Mouse (Mus musculus) gastrocnemius, postnatal 36 days (tissue): ENCODE results near the gene Slc16a5. TPM values are rescaled to one million over a fixed set of nuclear protein-coding genes. Genes with fewer than 3 reads are reported as not detected.
"Not testable (repeated sequence)": the region's sequence is repeated elsewhere in the genome, so short reads cannot be mapped to it uniquely, and the experiment has no call there.

Experiments
- DNase-seq, 2 experiments: peaks; one replicate each; pipeline ENCODE4 v3.0.0; 2022
- intact Hi-C: fragments of 180-260 bp; cut with DNase I; formaldehyde crosslinking; loops from one replicate; pipeline ENCODE4 v1.15.1; 2025
- total RNA-seq, 2 experiments: library from RNA; stranded (reverse); gene quantifications; 2 replicates each; pipeline ENCODE4 v1.2.3; 2021

Gene Slc16a5
- total RNA-seq, 2 experiments from 2014 or later = 0.61 TPM; not detected in 1

GRCm38 (mm10) chr11:115476630-115477029 is 14.4 kb downstream of the Slc16a5 start:
- DNase-seq, intact Hi-C loops: not testable (repeated sequence)

- intact Hi-C loops, DNase-seq: not testable (repeated sequence)
These were observed 15.1 kb downstream of the Slc16a5 start for GRCm38 (mm10) chr11:115477388-115477787.

DNA sequence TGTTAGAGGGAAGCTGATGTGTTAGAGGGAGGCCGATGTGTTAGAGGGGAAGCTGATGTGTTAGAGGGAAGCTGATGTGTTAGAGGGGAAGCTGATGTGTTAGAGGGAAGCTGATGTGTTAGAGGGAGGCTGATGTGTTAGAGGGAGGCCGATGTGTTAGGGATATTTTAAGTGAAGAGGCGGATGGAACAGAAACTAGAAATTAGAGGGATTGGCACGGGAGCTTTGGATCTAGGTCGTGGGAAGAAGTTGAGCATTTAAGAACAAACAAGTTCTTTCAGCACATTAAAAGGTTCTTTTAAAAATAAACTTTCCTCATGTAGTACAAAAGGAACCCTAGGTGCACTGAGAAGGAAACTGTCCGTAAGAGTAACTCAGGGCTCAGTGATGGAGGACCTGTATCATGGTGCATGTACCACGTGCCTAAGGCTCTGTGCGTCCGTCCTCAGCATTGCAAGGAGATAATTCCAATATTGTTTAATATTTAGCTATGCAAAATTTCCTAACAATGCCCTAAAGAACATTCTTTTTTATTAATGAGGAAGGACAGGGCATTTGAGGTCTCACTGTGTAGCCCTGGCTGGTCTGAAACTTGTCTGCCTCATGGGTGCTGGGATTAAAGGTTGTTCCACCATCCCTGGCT is 16.1 kb downstream of the Slc16a5 start:
- intact Hi-C loops = no loop called here
- DNase-seq = no peak

- DNase-seq = no peak
- intact Hi-C loops = no loop called here
These were observed 19.4 kb downstream of the Slc16a5 start for GRCm38 (mm10) chr11:115481553-115482259.

DNA sequence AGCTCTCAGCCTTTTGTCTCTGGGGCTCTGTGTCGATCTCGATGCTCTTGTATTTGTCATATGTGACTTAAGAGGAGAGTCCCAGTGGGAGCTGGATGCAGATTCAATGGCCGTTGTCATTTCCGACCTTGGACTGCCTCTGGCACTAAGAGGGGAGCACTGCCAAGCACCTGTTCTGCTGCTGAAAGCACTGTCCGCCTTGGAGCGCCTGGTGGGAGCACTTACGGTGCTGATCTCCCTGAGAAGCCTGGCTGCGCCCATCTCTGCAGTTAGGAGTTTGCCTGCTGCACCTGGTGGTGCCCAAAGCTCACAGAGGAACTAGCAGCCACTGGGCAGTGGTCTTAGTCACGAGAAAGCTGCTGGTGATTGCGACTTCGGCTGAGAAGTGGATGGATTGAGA is 21.0 kb downstream of the Slc16a5 start:
- intact Hi-C loops = no loop called here
- DNase-seq = no peak

GRCm38 (mm10) chr11:115483726-115484125 is 21.5 kb downstream of the Slc16a5 start:
- peak; percentile 41 to 82 for DNase-seq
- intact Hi-C loops = loop anchor here (2.0 kb wide), 1 partner anchor 55 kb away; no protein-coding TSS in a partner anchor

DNA sequence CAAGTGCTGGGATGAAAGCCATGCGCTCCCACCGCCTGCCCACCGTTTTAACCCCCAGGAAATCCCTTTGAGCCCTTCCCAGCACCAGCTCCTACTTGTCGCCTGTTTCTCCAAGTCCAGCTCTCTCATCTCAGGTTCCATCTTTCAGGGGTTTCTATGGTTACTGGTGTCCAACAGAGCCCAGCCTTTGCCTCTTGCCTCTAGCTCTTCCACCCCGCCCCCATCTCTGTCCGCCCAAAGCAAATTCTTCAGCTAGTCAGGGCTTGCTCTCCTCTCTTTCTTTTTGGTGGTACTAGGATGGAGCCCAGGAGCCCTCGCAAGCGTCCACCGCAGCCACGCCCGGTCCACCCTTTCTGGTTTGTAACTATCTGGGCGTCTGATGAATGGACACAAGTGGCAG is 22.9 kb downstream of the Slc16a5 start:
- DNase-seq = no peak
- intact Hi-C loops = loop anchor here (2.0 to 5.0 kb wide), 3 partner anchors 54 to 232 kb away; partner anchors contain the start of gene Mif4gd

DNA sequence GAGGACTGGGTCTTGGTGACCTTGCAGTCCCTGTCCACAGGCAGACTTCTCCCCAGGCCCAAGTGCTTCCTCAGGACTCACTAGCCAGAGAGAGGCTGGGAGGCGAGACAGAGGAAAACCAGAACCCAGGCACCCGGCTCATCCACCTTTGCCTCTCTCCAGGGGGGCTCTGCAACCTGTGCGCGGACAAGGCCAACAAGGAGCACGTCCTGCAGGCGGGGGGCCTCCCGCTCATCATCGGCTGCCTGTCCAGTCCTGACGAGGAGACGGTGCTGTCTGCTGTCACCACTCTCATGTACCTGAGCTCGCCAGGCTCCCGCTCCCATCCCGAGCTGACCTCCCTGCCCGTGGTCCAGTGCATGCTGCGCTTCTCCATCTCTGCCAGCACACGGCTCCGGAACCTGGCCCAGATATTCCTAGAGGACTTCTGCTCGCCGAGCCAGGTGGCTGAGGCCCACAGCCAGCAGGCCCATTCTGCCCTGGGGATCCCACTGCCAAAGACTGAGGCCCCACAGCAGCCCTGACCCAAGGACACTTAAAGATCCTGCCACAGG is 26.4 kb downstream of the Slc16a5 start:
- intact Hi-C loops = loop anchor here (5.0 kb wide), 2 partner anchors 124 to 229 kb away; partner anchors contain the start of gene Mif4gd
- DNase-seq = no peak

DNA sequence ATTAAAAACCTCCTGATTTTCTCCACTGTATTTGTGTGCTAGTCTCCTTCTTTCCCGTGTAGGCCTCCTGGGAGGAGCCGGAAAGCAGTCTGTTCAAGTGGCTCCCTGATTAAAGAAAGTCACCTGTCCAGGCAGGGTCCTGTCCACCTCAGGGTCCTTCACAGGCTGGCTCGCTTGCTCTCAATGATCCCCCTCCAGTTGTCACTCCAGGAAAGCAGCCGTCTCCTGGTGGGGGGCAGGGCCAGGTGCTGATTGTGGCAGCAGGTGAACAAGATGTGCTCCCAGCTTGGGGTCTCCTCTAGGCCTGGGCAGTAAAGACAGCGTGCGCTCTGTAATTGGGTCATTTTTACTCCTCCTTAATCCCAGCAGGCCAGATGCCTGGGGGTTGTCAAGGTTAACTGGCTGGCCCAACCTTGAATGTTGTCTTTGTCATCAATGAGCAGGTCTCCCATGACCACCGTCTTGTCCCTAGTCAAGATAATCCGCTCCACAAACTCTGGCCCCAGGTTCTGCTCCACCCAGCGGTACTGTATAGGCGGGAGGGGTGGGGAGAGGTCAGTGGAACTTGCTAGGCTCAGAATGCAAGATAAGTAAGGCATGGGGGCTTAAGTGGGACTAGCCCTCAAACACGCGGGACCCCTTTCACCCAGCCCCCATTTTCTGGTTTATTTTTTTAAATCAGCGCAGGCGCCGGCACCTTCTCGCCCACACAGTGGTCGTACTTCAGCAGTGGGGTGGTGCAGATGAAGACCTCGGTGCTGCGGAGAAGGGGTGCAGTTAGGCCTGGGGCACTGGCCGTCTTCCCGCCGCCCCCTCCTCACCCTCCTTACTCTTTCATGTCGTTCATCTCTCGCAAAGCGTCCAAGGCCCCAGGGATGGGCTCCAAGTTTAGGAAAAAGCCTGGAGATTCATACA is 28.4 kb downstream of the Slc16a5 start:
- no peak for DNase-seq
- intact Hi-C loops = no loop called here

DNA sequence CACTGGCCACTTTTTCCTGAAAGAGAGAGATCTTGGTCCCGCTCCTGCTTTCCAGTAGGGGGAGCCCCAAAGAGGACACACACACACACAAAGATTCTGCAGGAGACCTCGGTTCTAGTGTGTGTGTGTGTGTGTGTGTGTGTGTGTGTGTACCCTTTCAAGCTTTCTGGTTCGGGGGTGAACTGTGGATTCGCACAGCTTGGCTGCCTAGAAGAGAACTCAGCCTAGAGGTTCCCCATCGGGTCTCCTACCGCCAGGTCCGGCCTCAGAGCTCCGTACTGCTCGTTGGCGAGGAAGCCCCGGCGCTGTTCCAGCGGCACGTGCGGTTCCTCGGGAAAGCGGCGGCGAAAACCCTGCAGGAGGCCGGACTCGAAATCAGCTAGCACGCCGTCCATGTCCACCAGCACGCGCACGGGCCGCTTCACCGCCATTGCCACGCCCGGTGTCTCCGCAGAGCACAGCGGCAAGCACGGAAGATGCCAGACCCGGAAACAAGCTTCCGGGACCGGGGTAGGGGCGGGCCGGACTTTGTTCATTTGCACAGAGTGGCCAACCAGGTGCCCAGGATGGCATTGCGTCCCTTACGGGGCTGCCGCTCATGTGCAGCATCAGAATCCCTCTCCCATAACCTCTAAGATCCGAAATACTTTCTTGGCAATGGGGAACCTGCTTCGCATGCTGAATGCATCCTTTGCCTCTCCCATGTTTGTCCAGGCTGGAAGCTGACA is 29.2 kb downstream of the Slc16a5 start, which contains the start of gene Nt5c:
TSS of gene Nt5c (minus strand) at position 507 of the 728 bp plus-strand sequence.
- peak; percentile 72 for DNase-seq
- intact Hi-C loops = no loop called here

GRCm38 (mm10) chr11:115492387-115492786 is 30.1 kb downstream of the Slc16a5 start:
- intact Hi-C loops = no loop called here

GRCm38 (mm10) chr11:115496559-115496958 is 34.3 kb downstream of the Slc16a5 start:
- DNase-seq, intact Hi-C loops: not testable (repeated sequence)

More at GRCm38 (mm10) chr11:115492387-115492786, 30.1 kb downstream of the Slc16a5 start:
- no peak for DNase-seq

GRCm38 (mm10) chr11:115502636-115503035 is 40.4 kb downstream of the Slc16a5 start:
- DNase-seq = no peak
- intact Hi-C loops = no loop called here

GRCm38 (mm10) chr11:115506586-115506985 is 44.3 kb downstream of the Slc16a5 start:
- intact Hi-C loops = no loop called here
- DNase-seq = no peak

- intact Hi-C loops = no loop called here
- no peak for DNase-seq
These were observed 45.8 kb downstream of the Slc16a5 start for GRCm38 (mm10) chr11:115508061-115508460.

DNA sequence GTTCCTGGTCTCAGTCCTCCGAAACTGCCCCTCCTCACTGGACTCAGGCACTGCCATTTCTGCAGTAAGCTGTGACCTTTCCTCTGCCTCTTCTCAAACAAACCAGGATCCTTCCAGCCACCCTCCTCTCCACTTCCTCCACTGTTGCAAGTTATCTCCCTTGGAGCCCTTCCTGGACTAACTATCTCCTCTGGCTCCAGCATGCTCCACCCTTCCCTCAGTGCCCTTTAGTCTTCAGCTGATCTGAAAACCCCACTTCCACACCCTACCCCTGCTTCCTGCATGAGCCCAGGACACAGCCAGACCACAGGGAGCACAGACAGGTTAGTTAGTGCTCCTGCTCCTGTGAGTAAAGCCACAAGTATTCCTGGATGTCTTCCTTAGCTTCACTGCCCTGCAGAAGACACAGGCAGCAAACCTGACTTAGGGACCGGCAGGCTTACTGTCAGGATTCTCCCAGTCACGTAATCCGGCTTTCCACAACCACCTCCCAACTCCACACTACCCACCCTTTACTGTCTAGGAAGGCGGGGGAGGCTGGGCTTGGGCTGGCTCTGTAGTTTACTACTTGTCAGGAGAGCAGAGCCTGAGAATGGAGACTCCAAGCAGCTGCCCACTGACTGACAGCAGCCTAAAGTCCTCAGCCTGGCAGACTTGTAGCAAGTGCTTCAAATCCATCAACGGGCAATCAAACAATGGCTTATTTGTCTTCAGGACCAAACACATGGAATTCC is 47.7 kb downstream of the Slc16a5 start:
- intact Hi-C loops = no loop called here
- peak in 1 of 2 experiments; percentile 14 for DNase-seq

DNA sequence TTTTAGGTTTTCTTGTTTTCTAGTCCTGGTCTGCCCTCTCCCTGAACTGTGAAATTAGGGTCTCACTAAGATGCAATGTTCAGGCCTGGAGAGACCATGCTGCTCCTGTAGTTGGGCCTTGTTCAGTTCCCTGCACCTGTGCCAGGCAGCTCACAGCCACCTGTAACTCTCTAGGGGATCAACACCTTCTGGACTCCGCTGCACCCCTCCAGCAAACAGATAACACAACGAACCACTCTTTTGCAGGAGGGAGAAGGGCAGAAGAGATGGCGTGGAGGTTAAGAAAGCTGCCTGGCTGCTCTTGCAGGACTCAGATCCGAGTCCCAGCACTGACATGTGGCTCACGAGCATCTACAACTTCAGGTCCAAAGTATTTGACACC is 48.2 kb downstream of the Slc16a5 start:
- intact Hi-C loops = no loop called here
- DNase-seq = peak in 1 of 2 experiments; percentile 9

- intact Hi-C loops = no loop called here
- peak in 1 of 2 experiments; percentile 9 for DNase-seq
These were observed 48.8 kb downstream of the Slc16a5 start for GRCm38 (mm10) chr11:115511121-115511520.

DNA sequence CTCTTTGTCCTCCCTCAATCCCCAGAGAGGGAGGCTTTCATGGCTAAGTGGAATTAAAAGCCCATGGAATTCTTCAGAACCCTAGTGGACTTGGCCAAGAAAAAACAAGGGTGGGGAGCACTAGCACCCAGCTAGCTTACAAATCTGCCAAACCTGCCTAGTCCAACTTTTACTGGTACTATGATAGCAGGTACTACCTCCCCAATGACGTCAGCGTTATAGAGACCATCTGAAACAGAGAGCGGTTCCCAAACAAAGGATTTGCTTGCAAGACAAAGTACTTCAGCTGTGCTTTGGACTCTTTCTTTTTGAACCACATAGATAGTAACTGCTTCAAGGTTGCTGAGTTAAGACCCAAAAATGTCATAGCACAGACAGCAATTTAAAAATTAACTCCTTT is 49.7 kb downstream of the Slc16a5 start:
- intact Hi-C loops = no loop called here
- no peak for DNase-seq
